Mouse (Mus musculus): ENCODE measurements around the gene Vnn3. TPM values are rescaled to one million over a fixed set of nuclear protein-coding genes. Genes with fewer than 3 reads are reported as not detected.

Gene Vnn3
- total and polyA plus RNA-seq, 2 experiments from 2014 or later, result 0.10 TPM; not detected in 1

- DNase-seq (no peak), ATAC-seq (no peak)
- 94% methylated on average over 3 of the region's 3 CpGs for WGBS
These were observed 12.4 kb upstream of the Vnn3 start for GRCm38 (mm10) chr10:23838910-23839309.

GRCm38 (mm10) chr10:23839368-23839767 is 11.9 kb upstream of the Vnn3 start:
- H3K4me1 ChIP-seq (ENCODE audit: insufficient read depth), result no peaks in the 10 kb centered on the region
- H3K27me3 ChIP-seq (ENCODE audit: insufficient read depth, low read length), result no peaks in the 10 kb centered on the region
- DNase-seq, result no peak
- H3K4me3 ChIP-seq (ENCODE audit: low read depth, low read length), result no peak overlapping the region
- 53% methylated on average over 9 of the region's 9 CpGs for WGBS
- no peak overlapping the region for H3K9ac ChIP-seq
- no peaks in the 10 kb centered on the region for H3K36me3 ChIP-seq (ENCODE audit: insufficient read depth)
- no peaks in the 10 kb centered on the region for H3K9me3 ChIP-seq (ENCODE audit: low read length)
- no peak overlapping the region for H3K4me2 ChIP-seq (ENCODE audit: low read depth)
- no peak overlapping the region for H3K27ac ChIP-seq (ENCODE audit: low read depth, low read length)
- TF ChIP-seq CTCF (IDR thresholded peaks at IDR 0.05; ENCODE audit: low read depth), result no peak
- ATAC-seq, result no peak

More at GRCm38 (mm10) chr10:23838910-23839309, 12.4 kb upstream of the Vnn3 start:
- no peaks in the 10 kb centered on the region for H3K36me3 ChIP-seq (ENCODE audit: insufficient read depth)
- no peak overlapping the region for H3K4me3 ChIP-seq (ENCODE audit: low read depth, low read length)
- H3K9me3 ChIP-seq (ENCODE audit: low read length), result no peaks in the 10 kb centered on the region
- H3K27ac ChIP-seq (ENCODE audit: low read depth, low read length), result no peak overlapping the region
- no peaks in the 10 kb centered on the region for H3K4me1 ChIP-seq (ENCODE audit: insufficient read depth)
- no peak overlapping the region for H3K4me2 ChIP-seq (ENCODE audit: low read depth)
- H3K27me3 ChIP-seq (ENCODE audit: insufficient read depth, low read length), result no peaks in the 10 kb centered on the region
- no peak overlapping the region for H3K9ac ChIP-seq
- TF ChIP-seq CTCF (IDR thresholded peaks at IDR 0.05; ENCODE audit: low read depth), result no peak

DNA sequence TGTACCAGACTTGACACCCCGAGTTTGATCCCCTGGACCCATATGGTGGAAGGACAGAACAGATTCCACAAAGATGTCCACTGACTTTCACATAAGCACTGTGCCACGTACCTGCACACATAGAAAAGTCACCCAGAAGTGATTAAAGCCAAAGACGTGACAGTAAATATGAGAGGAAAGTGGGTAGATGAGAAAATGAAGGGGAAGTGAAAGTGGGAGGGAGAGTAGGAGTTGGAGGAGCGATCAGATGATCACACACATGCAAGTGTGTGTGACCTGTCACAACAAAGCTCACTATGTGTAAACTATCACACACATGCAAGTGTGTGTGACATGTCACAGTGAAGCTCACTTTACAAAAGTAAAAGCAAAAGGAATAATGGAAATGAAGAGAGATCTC is 10.8 kb upstream of the Vnn3 start:
- no peaks in the 10 kb centered on the region for H3K36me3 ChIP-seq (ENCODE audit: insufficient read depth)
- DNase-seq, result no peak
- no peak overlapping the region for H3K9ac ChIP-seq
- no peak overlapping the region for H3K27ac ChIP-seq (ENCODE audit: low read depth, low read length)
- H3K9me3 ChIP-seq (ENCODE audit: low read length), result no peaks in the 10 kb centered on the region
- H3K27me3 ChIP-seq (ENCODE audit: insufficient read depth, low read length), result no peaks in the 10 kb centered on the region
- no peak for ATAC-seq
- H3K4me1 ChIP-seq (ENCODE audit: insufficient read depth), result no peaks in the 10 kb centered on the region
- no peak overlapping the region for H3K4me3 ChIP-seq (ENCODE audit: low read depth, low read length)
- TF ChIP-seq CTCF (IDR thresholded peaks at IDR 0.05; ENCODE audit: low read depth), result no peak
- H3K4me2 ChIP-seq (ENCODE audit: low read depth), result no peak overlapping the region
- 82% methylated on average over 4 of the region's 4 CpGs for WGBS

DNA sequence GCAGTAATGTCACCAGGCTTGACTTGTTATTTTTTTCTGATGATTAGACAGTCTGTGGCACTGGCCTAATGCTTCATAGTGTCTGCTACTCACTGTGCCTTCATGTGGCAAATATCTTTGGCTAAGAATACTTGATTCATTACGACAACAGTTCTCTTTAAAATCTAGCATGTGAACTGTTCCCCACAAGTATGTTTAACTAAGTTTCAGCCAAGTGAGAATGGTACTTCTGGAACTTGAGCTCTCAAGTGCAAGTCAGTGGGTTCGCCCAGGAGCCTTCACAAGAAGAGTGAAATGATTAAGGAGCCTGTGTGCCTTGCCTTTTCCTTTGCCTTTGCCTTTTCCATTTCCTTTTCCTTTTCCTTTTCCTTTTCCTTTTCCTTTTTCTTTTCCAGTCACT is 834 bp downstream of the Vnn3 start:
- no peaks in the 10 kb centered on the region for H3K4me1 ChIP-seq (ENCODE audit: insufficient read depth)
- H3K4me2 ChIP-seq (ENCODE audit: low read depth), result no peak overlapping the region
- no peak overlapping the region for H3K9ac ChIP-seq
- no peaks in the 10 kb centered on the region for H3K36me3 ChIP-seq (ENCODE audit: insufficient read depth)
- H3K4me3 ChIP-seq (ENCODE audit: low read depth, low read length), result no peak overlapping the region
- DNase-seq, result no peak
- ATAC-seq, result no peak
- 86% methylated on average over 2 of the region's 2 CpGs for WGBS
- no peak for TF ChIP-seq CTCF (IDR thresholded peaks at IDR 0.05; ENCODE audit: low read depth)
- no peak overlapping the region for H3K27ac ChIP-seq (ENCODE audit: low read depth, low read length)
- H3K9me3 ChIP-seq (ENCODE audit: low read length), result no peaks in the 10 kb centered on the region
- H3K27me3 ChIP-seq (ENCODE audit: insufficient read depth, low read length), result no peaks in the 10 kb centered on the region

- H3K4me1 ChIP-seq (ENCODE audit: insufficient read depth), result no peaks in the 10 kb centered on the region
- DNase-seq, result no peak
- 79% methylated on average over 9 of the region's 9 CpGs for WGBS
- H3K27me3 ChIP-seq (ENCODE audit: insufficient read depth, low read length), result no peaks in the 10 kb centered on the region
- H3K9me3 ChIP-seq (ENCODE audit: low read length), result no peaks in the 10 kb centered on the region
- ATAC-seq, result no peak
- no peaks in the 10 kb centered on the region for H3K36me3 ChIP-seq (ENCODE audit: insufficient read depth)
- H3K4me2 ChIP-seq (ENCODE audit: low read depth), result no peak overlapping the region
- TF ChIP-seq CTCF (IDR thresholded peaks at IDR 0.05; ENCODE audit: low read depth), result no peak
- H3K27ac ChIP-seq (ENCODE audit: low read depth, low read length), result no peak overlapping the region
- H3K9ac ChIP-seq, result no peak overlapping the region
- H3K4me3 ChIP-seq (ENCODE audit: low read depth, low read length), result no peak overlapping the region
These were observed 13.4 kb downstream of the Vnn3 start for GRCm38 (mm10) chr10:23864362-23865312.

DNA sequence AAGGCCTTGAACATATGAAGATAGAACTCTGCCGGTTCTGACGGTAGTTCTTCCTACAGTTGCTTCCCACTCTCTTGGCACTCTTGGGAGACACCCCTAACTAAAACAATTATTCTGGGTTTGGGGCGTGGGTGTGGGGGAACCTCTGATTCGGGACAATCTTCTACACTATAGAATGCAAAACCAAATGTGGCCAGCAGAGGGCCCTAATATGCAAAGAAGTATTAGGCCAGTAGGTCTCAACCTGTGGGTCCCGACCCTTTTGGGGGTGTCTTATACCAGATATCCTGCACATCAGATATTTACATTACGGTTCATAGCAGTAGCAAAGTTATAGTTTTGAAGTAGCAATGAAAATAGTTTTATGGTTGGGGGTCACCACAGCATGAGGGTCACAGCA is 29.4 kb downstream of the Vnn3 start:
- Histone ChIP-seq H3K27me3 (ENCODE audit: insufficient read depth, low read length) (no peaks in the 10 kb centered on the region), H3K4me2 (ENCODE audit: low read depth) (no peak overlapping the region), H3K27ac (ENCODE audit: low read depth, low read length) (no peak overlapping the region), H3K36me3 (ENCODE audit: insufficient read depth) (no peaks in the 10 kb centered on the region), H3K9ac (no peak overlapping the region), H3K4me1 (ENCODE audit: insufficient read depth) (no peaks in the 10 kb centered on the region), H3K9me3 (ENCODE audit: low read length) (no peaks in the 10 kb centered on the region), H3K4me3 (ENCODE audit: low read depth, low read length) (no peak overlapping the region)
- no peak; the same call in 1 of the 2 replicates for TF ChIP-seq CTCF (IDR thresholded peaks at IDR 0.05; ENCODE audit: low read depth)
- no peak for DNase-seq
- WGBS, result 86% methylated on average over 6 of the region's 6 CpGs
- ATAC-seq, result no peak

DNA sequence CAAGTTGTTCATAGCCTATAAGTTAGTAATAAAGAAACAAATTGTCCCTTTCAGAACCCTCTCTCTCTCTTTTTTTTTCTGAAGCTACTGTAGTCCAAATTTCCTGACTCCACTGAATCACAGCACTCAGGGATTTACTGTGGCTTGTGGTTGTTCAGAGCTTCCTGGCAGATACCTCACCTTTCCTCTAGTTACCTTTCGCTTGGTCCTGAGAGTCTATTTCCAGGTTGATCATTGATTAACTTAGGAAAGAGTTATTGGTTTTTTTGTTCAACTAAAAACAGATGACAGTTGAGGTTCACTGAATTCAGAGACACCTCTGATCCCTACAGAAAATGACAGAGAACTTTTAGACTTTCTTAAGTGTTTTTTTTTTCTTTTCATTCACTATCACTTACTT is 33.6 kb downstream of the Vnn3 start:
- Histone ChIP-seq H3K4me2 (ENCODE audit: low read depth) (no peak overlapping the region), H3K36me3 (ENCODE audit: insufficient read depth) (no peaks in the 10 kb centered on the region), H3K9ac (no peak overlapping the region), H3K4me3 (ENCODE audit: low read depth, low read length) (no peak overlapping the region), H3K4me1 (ENCODE audit: insufficient read depth) (no peaks in the 10 kb centered on the region), H3K9me3 (ENCODE audit: low read length) (no peaks in the 10 kb centered on the region), H3K27me3 (ENCODE audit: insufficient read depth, low read length) (no peaks in the 10 kb centered on the region), H3K27ac (ENCODE audit: low read depth, low read length) (no peak overlapping the region)
- no peak for TF ChIP-seq CTCF (IDR thresholded peaks at IDR 0.05; ENCODE audit: low read depth)
- ATAC-seq, result no peak
- DNase-seq, result no peak
- WGBS, result 97% methylated on average over 1 of the region's 1 CpGs
